Mouse (Mus musculus): Measurements from ENCODE around the gene Vps52. TPM values are rescaled to one million over a fixed set of nuclear protein-coding genes. Genes with fewer than 3 reads are reported as not detected.

The Vps52 gene
- polyA plus RNA-seq, 1 experiment from 2014 or later: 49.4 TPM

GRCm38 (mm10) chr17:33920282-33921097 lies 35.1 kb upstream of the Vps52 start:
- Histone ChIP-seq H3K9me3 (ENCODE audit: control insufficient read depth, low read length) (no peaks in the 10 kb centered on the region), H3K4me2 (ENCODE audit: low read depth, low read length) (peak overlapping the region; percentile 98), H3K36me3 (ENCODE audit: control insufficient read depth, insufficient read depth, low read length) (peaks cover 13% of the 10 kb centered on the region), H3K27me3 (ENCODE audit: control insufficient read depth, insufficient read depth, low read depth, low read length) (no peaks in the 10 kb centered on the region), H3K4me3 (ENCODE audit: low read length) (peak overlapping the region; percentile 84), H3K4me1 (replicated peaks; ENCODE audit: control insufficient read depth, insufficient read depth, low read length) (peaks cover 16% of the 10 kb centered on the region), H3K9ac (ENCODE audit: low read length) (peak overlapping the region; percentile 88), H3K27ac (ENCODE audit: low read length) (peak overlapping the region; percentile 88)
- under 1% methylated on average over 36 of the region's 36 CpGs for WGBS
- ATAC-seq (ENCODE audit: low read depth): peak; percentile 59

DNA sequence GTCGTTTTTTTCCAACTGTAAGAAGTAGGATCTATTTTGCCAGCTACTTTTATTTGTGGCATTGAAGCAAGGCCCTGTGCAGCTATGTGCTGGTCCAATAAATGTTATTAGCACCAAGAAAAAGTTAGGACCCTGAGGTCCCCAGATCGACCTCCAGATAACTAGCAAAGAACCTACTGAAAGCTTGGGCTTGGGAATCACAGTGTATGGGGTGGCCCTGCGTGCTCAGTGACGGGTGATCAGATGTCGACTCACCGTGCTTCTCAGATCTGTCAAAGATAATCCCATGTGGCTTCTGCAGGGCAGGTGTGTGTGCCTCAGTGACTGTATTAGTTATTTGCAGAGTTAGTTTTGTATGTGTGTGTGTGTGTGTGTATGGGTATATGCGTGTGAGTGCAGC lies 34.3 kb upstream of the Vps52 start:
- Histone ChIP-seq H3K27ac (ENCODE audit: low read length) (no peak overlapping the region), H3K9ac (ENCODE audit: low read length) (no peak overlapping the region), H3K4me1 (replicated peaks; ENCODE audit: control insufficient read depth, insufficient read depth, low read length) (peaks cover 15% of the 10 kb centered on the region), H3K4me3 (ENCODE audit: low read length) (no peak overlapping the region), H3K4me2 (ENCODE audit: low read depth, low read length) (no peak overlapping the region), H3K27me3 (ENCODE audit: control insufficient read depth, insufficient read depth, low read depth, low read length) (no peaks in the 10 kb centered on the region), H3K36me3 (ENCODE audit: control insufficient read depth, insufficient read depth, low read length) (peaks cover 13% of the 10 kb centered on the region), H3K9me3 (ENCODE audit: control insufficient read depth, low read length) (no peaks in the 10 kb centered on the region)
- 83% methylated on average over 7 of the region's 7 CpGs for WGBS
- no peak for ATAC-seq (ENCODE audit: low read depth)

GRCm38 (mm10) chr17:33924577-33925283 lies 30.9 kb upstream of the Vps52 start:
- H3K4me3 ChIP-seq (ENCODE audit: low read length): no peak overlapping the region
- no peak for ATAC-seq (ENCODE audit: low read depth)
- 78% methylated on average over 10 of the region's 10 CpGs for WGBS

GRCm38 (mm10) chr17:33925406-33926116 lies 30.1 kb upstream of the Vps52 start:
- Histone ChIP-seq H3K4me1 (replicated peaks; ENCODE audit: control insufficient read depth, insufficient read depth, low read length) (peaks cover 12% of the 10 kb centered on the region), H3K4me2 (ENCODE audit: low read depth, low read length) (no peak overlapping the region), H3K27ac (ENCODE audit: low read length) (no peak overlapping the region), H3K4me3 (ENCODE audit: low read length) (no peak overlapping the region), H3K36me3 (ENCODE audit: control insufficient read depth, insufficient read depth, low read length) (peaks cover 5% of the 10 kb centered on the region), H3K27me3 (ENCODE audit: control insufficient read depth, insufficient read depth, low read depth, low read length) (no peaks in the 10 kb centered on the region), H3K9me3 (ENCODE audit: control insufficient read depth, low read length) (no peaks in the 10 kb centered on the region), H3K9ac (ENCODE audit: low read length) (no peak overlapping the region)
- 78% methylated on average over 21 of the region's 21 CpGs for WGBS
- no peak for ATAC-seq (ENCODE audit: low read depth)

More at GRCm38 (mm10) chr17:33924577-33925283, 30.9 kb upstream of the Vps52 start:
- Histone ChIP-seq H3K9me3 (ENCODE audit: control insufficient read depth, low read length) (no peaks in the 10 kb centered on the region), H3K27ac (ENCODE audit: low read length) (no peak overlapping the region), H3K9ac (ENCODE audit: low read length) (no peak overlapping the region), H3K36me3 (ENCODE audit: control insufficient read depth, insufficient read depth, low read length) (peaks cover 5% of the 10 kb centered on the region), H3K4me2 (ENCODE audit: low read depth, low read length) (no peak overlapping the region), H3K27me3 (ENCODE audit: control insufficient read depth, insufficient read depth, low read depth, low read length) (no peaks in the 10 kb centered on the region), H3K4me1 (replicated peaks; ENCODE audit: control insufficient read depth, insufficient read depth, low read length) (peaks cover 11% of the 10 kb centered on the region)

GRCm38 (mm10) chr17:33926207-33926932 lies 29.2 kb upstream of the Vps52 start:
- ATAC-seq (ENCODE audit: low read depth): no peak
- no peak overlapping the region for H3K4me2 ChIP-seq (ENCODE audit: low read depth, low read length)
- WGBS: 69% methylated on average over 17 of the region's 17 CpGs

GRCm38 (mm10) chr17:33928251-33928947 lies 27.2 kb upstream of the Vps52 start:
- Histone ChIP-seq H3K4me3 (ENCODE audit: low read length) (peak overlapping the region; percentile 82), H3K4me2 (ENCODE audit: low read depth, low read length) (peak overlapping the region; percentile 94), H3K9me3 (ENCODE audit: control insufficient read depth, low read length) (no peaks in the 10 kb centered on the region), H3K4me1 (replicated peaks; ENCODE audit: control insufficient read depth, insufficient read depth, low read length) (peaks cover 22% of the 10 kb centered on the region), H3K36me3 (ENCODE audit: control insufficient read depth, insufficient read depth, low read length) (peaks cover 8% of the 10 kb centered on the region), H3K27ac (ENCODE audit: low read length) (no peak overlapping the region), H3K9ac (ENCODE audit: low read length) (peak overlapping the region; percentile 91), H3K27me3 (ENCODE audit: control insufficient read depth, insufficient read depth, low read depth, low read length) (no peaks in the 10 kb centered on the region)
- WGBS: 57% methylated on average over 21 of the region's 21 CpGs
- no peak for ATAC-seq (ENCODE audit: low read depth)

More at GRCm38 (mm10) chr17:33926207-33926932, 29.2 kb upstream of the Vps52 start:
- H3K27me3 ChIP-seq (ENCODE audit: control insufficient read depth, insufficient read depth, low read depth, low read length): no peaks in the 10 kb centered on the region
- peaks cover 20% of the 10 kb centered on the region for H3K4me1 ChIP-seq (replicated peaks; ENCODE audit: control insufficient read depth, insufficient read depth, low read length)
- no peak overlapping the region for H3K4me3 ChIP-seq (ENCODE audit: low read length)
- H3K9me3 ChIP-seq (ENCODE audit: control insufficient read depth, low read length): no peaks in the 10 kb centered on the region
- H3K9ac ChIP-seq (ENCODE audit: low read length): no peak overlapping the region
- H3K36me3 ChIP-seq (ENCODE audit: control insufficient read depth, insufficient read depth, low read length): peaks cover 5% of the 10 kb centered on the region
- no peak overlapping the region for H3K27ac ChIP-seq (ENCODE audit: low read length)

GRCm38 (mm10) chr17:33929371-33930279 lies 26.0 kb upstream of the Vps52 start, which contains the start of gene Rgl2:
Gene Rgl2 (plus strand): TSS chr17:33929543.
- H3K4me3 ChIP-seq (ENCODE audit: low read length): peak within 1 kb of the TSS; percentile 82
- peak; percentile 87 for ATAC-seq (ENCODE audit: low read depth)
- peaks cover 22% of the 10 kb centered on the region for H3K4me1 ChIP-seq (replicated peaks; ENCODE audit: control insufficient read depth, insufficient read depth, low read length)
- peak within 1 kb of the TSS; percentile 99 for H3K27ac ChIP-seq (ENCODE audit: low read length)
- no peaks in the 10 kb centered on the region for H3K9me3 ChIP-seq (ENCODE audit: control insufficient read depth, low read length)
- no peaks in the 10 kb centered on the region for H3K27me3 ChIP-seq (ENCODE audit: control insufficient read depth, insufficient read depth, low read depth, low read length)
- WGBS: under 1% methylated on average over 70 of the region's 80 CpGs
- peak within 1 kb of the TSS; percentile 94 for H3K4me2 ChIP-seq (ENCODE audit: low read depth, low read length)
- peak within 1 kb of the TSS; percentile 91 for H3K9ac ChIP-seq (ENCODE audit: low read length)
- peaks cover 8% of the 10 kb centered on the region for H3K36me3 ChIP-seq (ENCODE audit: control insufficient read depth, insufficient read depth, low read length)

Measured in lung, embryonic 16.5 days (tissue).